Mouse (Mus musculus) gastrocnemius, postnatal 10 days (tissue): ENCODE measurements at regions not wholly inside any gene's neighbourhood (a gene's known extent, or its start where the extent isn't known, plus 50 kb on each side); places are given as distances from the start of the nearest gene placed in this dataset.
A peak's percentile ranks its signal among the peaks of the same experiment; 100 is the strongest.

ENCODE experiments used
- DNase-seq: peaks from one replicate; pipeline ENCODE4 v3.0.0; 2021; ENCODE audit warnings: mixed read lengths

- no peak for DNase-seq
These were observed 119.1 kb downstream of the Zfp706 start for GRCm38 (mm10) chr15:36888351-36889069.

DNA sequence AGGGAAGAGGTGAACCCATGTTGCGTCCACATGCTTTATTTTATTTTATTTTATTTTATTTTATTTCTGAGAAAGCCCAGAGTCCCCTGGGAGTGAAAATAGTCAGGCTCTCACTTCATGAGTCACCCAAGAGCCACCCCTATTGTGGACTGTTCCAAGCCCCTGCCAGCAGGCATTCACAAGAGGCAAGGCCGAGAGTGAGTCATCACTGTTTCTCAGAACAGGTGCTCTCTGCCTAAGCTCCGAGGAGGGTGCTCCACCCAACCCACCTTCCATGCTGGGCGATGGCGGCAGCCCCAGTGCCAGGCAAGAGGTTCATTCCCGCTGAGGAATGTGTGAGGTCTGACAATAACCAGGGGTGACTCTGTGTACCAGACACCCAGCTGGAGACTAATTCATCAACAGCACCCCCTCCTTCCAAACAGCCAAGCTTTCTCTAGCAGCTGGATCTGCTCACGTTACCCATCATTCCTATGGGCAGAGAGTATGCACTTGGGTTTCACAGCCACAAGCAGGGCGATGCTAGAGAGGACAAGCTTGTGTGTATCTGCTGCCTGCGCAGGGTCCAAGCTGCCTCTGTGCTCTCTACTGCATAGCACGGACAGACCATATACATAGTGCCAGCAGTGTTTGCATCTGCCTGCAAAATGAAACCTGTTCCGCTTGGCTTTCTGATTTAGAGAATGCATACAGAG, 122.8 kb downstream of the Zfp706 start:
- no peak for DNase-seq

DNA sequence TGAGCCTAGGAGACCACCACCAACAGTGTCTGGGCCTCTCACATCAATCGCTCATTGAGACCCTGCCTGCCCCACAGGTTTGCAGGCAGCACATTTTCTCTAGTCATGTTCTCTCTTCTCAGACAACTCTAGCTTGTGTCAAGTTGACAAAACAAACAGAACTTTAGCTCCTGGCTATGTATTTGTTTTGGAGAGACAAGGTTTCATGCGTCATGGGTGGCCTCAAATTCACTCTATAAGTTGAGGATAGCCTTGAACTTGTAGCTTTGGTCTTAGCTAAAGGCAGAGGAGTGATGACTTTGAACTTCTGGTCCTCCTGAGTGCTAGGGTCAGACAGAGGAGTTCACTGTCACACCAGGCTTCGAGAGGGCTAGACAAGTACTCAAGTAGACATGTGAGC, 123.5 kb downstream of the Zfp706 start:
- no peak for DNase-seq

- no peak for DNase-seq
These were observed 124.4 kb downstream of the Zfp706 start for GRCm38 (mm10) chr15:36883156-36883555.

DNA sequence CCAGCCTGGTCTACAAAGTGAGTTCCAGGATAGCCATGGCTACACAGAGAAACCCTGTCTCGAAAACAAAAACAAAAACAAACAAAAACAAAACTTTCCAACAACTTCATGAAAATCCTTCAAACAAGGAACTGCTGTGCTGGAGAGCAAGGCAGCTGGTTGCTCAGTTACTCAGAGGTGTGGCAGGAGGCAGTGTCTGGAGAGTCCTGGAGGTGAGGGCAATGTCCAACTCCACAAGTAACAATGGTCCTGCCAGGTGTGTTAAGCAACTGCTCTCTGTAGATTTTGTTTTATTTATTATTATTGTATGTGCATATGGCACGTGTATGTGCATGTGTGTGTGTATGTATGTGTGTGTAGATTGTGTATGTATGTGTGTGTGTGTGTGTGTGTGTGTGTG, 126.0 kb downstream of the Zfp706 start:
- DNase-seq = no peak

DNA sequence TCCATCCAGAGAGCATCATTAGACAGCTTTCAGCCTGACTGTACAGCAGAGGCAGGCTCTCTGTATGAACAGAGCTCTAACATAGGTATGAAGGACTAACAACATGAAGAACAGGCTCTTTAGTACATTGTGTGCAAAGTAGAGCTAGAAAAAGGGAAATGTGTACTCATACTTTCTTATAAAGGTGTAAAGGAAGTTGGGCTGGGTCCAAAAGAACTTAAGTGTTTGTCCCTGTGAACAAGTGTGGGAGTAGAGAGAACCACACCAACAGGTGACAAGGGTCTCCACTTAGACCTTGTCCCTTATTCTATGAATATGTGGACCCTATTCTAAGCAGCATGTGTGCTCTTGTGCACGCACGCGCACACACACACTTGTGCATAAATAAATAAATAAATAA, 127.0 kb downstream of the Zfp706 start:
- no peak for DNase-seq

DNA sequence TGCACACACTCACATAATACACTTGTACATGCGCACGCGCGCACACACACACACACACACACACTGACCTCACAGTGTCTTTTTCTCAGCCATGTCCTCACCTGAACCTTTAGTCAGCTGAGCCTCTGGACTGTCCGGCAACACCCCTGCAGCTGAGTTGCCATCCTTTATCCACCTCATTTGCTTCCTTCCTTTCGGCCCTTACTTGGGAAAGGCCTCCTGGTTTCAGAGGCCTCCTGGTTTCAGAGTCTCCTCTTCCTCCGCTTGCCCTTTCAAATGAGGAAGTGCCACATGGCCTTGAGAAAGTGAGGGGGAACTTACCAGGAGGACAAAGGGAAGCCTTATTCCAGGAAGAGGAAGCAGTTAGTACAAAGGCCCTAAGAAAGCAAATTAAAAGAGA, 128.0 kb downstream of the Zfp706 start:
- no peak for DNase-seq

GRCm38 (mm10) chr15:36878960-36879359, 128.6 kb downstream of the Zfp706 start:
- no peak for DNase-seq

DNA sequence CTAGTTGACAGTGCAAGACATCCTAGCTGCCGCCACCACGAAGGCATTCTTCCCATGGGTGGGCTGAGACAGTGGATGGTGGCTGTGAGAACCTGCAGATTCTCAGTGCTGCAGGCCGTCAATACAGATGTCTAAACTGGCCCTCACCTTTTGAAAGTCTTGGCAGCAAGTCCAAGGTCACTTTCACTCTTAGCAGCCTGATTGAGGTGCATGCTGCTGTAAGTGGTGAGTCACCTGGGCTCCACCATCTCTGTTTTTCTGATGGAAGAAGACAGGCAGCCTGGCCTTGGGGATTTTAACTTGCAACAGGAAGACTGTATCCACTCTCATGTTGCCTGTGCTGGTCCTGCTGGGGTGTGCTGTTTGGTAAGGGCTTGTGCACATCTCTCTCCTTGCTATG, 129.3 kb downstream of the Zfp706 start:
- no peak for DNase-seq

- DNase-seq = no peak
These were observed 130.1 kb downstream of the Zfp706 start for GRCm38 (mm10) chr15:36877501-36877900.

GRCm38 (mm10) chr15:36875980-36876778, 131.4 kb downstream of the Zfp706 start:
- no peak for DNase-seq

DNA sequence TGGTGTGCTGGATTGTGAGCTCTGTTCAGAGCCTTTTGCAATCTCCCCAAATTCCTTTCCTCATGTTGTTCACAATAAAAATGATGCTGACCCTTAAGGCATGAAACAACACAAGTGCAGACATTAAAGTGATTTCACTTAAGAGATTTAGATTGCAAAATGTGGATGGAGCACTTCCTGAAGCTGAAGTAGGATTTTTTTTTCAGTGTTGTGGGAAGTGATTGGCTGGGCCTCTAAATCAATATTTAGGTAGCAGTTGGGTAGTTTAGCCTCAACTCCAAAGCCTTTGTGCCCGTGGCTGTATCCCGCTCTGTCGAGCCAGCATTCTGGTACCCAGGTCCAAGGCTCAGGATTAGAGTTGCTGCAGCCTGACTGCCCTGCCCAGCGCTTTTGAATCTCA, 133.0 kb downstream of the Zfp706 start:
- DNase-seq = no peak

- no peak for DNase-seq
These were observed 133.7 kb downstream of the Zfp706 start for GRCm38 (mm10) chr15:36873884-36874243.

GRCm38 (mm10) chr15:36873058-36873883, 134.3 kb downstream of the Zfp706 start:
- peak; percentile 35 for DNase-seq

- no peak for DNase-seq
These were observed 135.0 kb downstream of the Zfp706 start for GRCm38 (mm10) chr15:36872566-36872965.

GRCm38 (mm10) chr15:36870717-36871116, 136.9 kb downstream of the Zfp706 start:
- no peak for DNase-seq

GRCm38 (mm10) chr15:36870094-36870493, 137.5 kb downstream of the Zfp706 start:
- no peak for DNase-seq

DNA sequence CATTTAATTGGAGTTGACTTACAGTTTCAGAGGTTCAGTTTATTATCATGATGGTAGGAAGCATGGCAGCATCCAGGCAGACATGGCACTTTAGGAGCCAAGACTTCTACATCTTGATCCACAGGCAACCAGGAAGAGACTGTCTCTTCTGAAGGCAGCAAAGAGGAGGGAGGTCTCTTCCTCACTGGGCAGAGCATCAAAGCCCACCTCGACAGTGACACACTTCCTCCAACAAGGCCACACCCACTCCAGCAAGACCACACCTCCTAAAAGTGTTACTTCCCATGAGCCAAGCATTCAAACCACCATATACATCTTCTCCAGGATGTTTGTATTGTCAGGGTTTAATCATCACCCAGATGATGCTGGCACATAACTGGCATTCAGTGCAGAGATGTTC, 141.5 kb downstream of the Zfp706 start:
- no peak for DNase-seq

DNA sequence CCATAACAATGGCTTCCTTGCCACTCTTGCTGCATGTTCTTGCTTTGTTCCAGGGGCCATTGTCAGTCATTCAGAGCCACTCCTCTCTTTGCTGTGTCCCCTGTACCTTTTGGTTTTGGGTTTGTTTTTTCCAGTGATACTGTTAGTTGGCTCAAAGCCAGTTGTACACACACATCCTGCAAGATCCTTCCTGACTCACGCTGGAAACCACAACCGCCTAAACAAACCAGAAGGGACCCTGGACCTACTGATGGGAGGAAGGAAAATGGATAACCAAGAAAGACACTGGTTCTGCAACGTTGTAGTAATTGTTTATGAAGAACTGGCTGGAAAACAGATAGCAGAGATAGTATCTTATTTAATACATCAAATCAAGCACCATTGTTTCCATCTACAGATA, 142.2 kb downstream of the Zfp706 start:
- no peak for DNase-seq

DNA sequence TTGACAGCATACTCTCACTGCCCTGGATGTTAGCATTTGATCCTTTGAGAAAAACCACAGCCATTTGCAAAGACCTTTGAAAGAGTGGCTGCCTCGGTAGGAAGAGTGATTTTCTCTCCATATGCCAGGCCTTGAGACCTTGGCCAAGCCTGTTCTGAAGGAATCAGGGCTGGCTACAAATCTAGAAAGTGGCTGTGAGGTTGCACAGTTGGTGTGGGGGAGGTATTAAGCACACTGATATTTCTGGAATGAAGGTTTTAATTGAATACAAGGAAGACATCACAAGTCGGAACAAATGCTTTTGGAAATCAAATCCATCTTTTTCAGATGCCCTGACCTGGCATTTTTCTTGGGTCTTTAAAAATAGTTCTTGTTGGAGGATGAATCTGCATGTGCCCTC, 143.5 kb downstream of the Zfp706 start:
- no peak for DNase-seq

- no peak for DNase-seq
These were observed 148.9 kb downstream of the Zfp706 start for GRCm38 (mm10) chr15:36858711-36859110.

GRCm38 (mm10) chr15:36857622-36858021, 150.0 kb downstream of the Zfp706 start:
- DNase-seq = no peak
